Mouse (Mus musculus) layer of hippocampus, postnatal 10 days (tissue): ENCODE results near the gene Rnf185. TPM values are rescaled to one million over a fixed set of nuclear protein-coding genes. Genes with fewer than 3 reads are reported as not detected.

ENCODE experiments used
- DNase-seq, 2 experiments: peaks; one replicate each; pipeline ENCODE4 v3.0.0; 2021; ENCODE audit warnings: low spot score in 2 of 2
- total RNA-seq, 2 experiments: library from RNA; stranded (reverse); gene quantifications; 2 replicates each; pipeline ENCODE4 v1.2.3; 2021

Gene Rnf185
- total RNA-seq, 2 experiments from 2014 or later: 22.2 to 24.0 TPM

- no peak for DNase-seq
Measured at GRCm38 (mm10) chr11:3398318-3398717, 53.8 kb downstream of the Rnf185 start.

- DNase-seq: no peak
Measured at GRCm38 (mm10) chr11:3396562-3396961, 55.6 kb downstream of the Rnf185 start.

GRCm38 (mm10) chr11:3396091-3396490 is 56.1 kb downstream of the Rnf185 start:
- DNase-seq: no peak

- no peak for DNase-seq
Measured at GRCm38 (mm10) chr11:3394520-3394919, 57.6 kb downstream of the Rnf185 start.

- no peak for DNase-seq
Measured at GRCm38 (mm10) chr11:3392526-3392925, 59.6 kb downstream of the Rnf185 start.

- no peak for DNase-seq
Measured at GRCm38 (mm10) chr11:3390789-3391188, 61.4 kb downstream of the Rnf185 start.

- DNase-seq: no peak
Measured at GRCm38 (mm10) chr11:3389996-3390395, 62.2 kb downstream of the Rnf185 start.

GRCm38 (mm10) chr11:3387482-3388196 is 64.5 kb downstream of the Rnf185 start:
- DNase-seq: no peak

GRCm38 (mm10) chr11:3386941-3387368 is 65.2 kb downstream of the Rnf185 start:
- DNase-seq: peak; percentile 93 to 95

GRCm38 (mm10) chr11:3382602-3383594 is 69.3 kb downstream of the Rnf185 start:
- DNase-seq: no peak

- no peak for DNase-seq
Measured at GRCm38 (mm10) chr11:3381148-3381814, 70.9 kb downstream of the Rnf185 start.

GRCm38 (mm10) chr11:3379427-3379826 is 72.7 kb downstream of the Rnf185 start:
- no peak for DNase-seq

GRCm38 (mm10) chr11:3374741-3375140 is 77.4 kb downstream of the Rnf185 start:
- no peak for DNase-seq

- peak in 1 of 2 experiments; percentile 19 for DNase-seq
Measured at GRCm38 (mm10) chr11:3374293-3374645, 77.9 kb downstream of the Rnf185 start.

GRCm38 (mm10) chr11:3373591-3374292 is 78.4 kb downstream of the Rnf185 start:
- peak; percentile 26 to 48 for DNase-seq

GRCm38 (mm10) chr11:3371599-3372295 is 80.4 kb downstream of the Rnf185 start:
- no peak for DNase-seq

GRCm38 (mm10) chr11:3370928-3371598 is 81.1 kb downstream of the Rnf185 start:
- DNase-seq: peak; percentile 72 to 83

GRCm38 (mm10) chr11:3370162-3370561 is 82.0 kb downstream of the Rnf185 start:
- DNase-seq: no peak

GRCm38 (mm10) chr11:3369449-3369848 is 82.7 kb downstream of the Rnf185 start:
- no peak for DNase-seq

GRCm38 (mm10) chr11:3368983-3369382 is 83.2 kb downstream of the Rnf185 start:
- no peak for DNase-seq
